8 mouse cellular contexts compared by ENCODE assay signal in the genomic region with DNA sequence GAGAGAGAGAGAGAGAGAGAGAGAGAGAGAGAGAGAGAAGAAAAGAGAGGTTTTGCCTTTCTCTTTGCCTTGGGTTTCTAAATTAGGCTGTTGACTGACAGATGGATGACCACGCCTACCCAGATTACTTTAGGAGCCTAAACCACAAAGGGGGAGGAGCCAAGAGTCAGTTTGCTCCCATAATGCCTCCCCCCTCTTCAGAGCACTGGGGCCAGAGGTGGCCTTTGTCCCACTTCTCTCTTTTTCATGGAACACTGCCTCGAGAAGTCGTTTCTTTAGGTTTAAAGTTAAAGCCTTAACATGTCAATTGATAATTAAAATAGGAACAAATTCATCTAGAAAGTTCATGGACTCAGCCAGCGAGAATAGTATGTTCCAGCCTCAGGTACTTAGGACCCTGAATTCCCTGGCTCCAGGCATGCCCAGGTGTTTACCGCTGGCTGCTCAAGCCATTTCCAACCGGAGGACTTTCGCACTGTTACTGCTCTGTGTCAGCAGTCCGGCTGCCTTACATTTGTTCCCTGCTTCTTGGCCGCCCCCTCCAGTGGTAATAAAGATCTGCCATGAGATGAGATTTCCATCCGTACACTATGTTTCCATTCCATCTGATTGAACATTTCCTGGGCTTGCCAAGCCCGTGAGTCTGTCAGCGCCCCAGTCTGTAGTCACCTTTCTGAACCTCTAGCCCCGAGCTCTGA. TPM values are rescaled to one million over a fixed set of nuclear protein-coding genes. Genes with fewer than 3 reads are reported as not detected.
DNase-seq lines count a peak whose midpoint lies in the region.
"Had no signal": no experiment of that assay in that cellular context is flagged by ENCODE, and none has a peak within 500 bp of the region (broad histone marks: within the 10 kb centered on the region; RNA-seq: fewer than 3 reads in every experiment).

No protein-coding gene starts in this region.

- peak; percentile 19 for DNase-seq in retina, postnatal 1 day
- no peak for DNase-seq in retina, embryonic 14.5 days (ENCODE audit: low spot score)
- peak; percentile 48 for DNase-seq in ZHBTc4 (ENCODE audit: low read depth, low spot score)
- DNase-seq in kidney, adult 18-20 months = peak; percentile 64
- DNase-seq in naive thymus-derived CD4-positive, alpha-beta T cell, adult 2 months (ENCODE audit: low read depth) = peak; percentile 21
- no peak for DNase-seq in adrenal gland, adult (ENCODE audit: inconsistent age in 2 of 2, low spot score in 1 of 2)
- no peak for DNase-seq in layer of hippocampus, adult 18-20 months (ENCODE audit: low spot score in 2 of 2)
- DNase-seq: heart, adult 11 months had no signal

RNA-seq across cellular contexts. Expression of a gene that starts 43.8 kb away (rescaled TPM):
- total RNA-seq in layer of hippocampus, adult 18-20 months (2021) = 100 to 1,000 TPM; 518 to 527 TPM

Comparison
In these comparisons a context has a peak if more than half of its experiments do, and no peak if none do; other contexts are left out.
1. DNase-seq: peak in retina, postnatal 1 day (single experiment), ZHBTc4 (single experiment), kidney, adult 18-20 months (single experiment) and naive thymus-derived CD4-positive, alpha-beta T cell, adult 2 months (single experiment); none in retina, embryonic 14.5 days (single experiment), adrenal gland, adult (0 of 2) and layer of hippocampus, adult 18-20 months (0 of 2).